7 mouse cellular contexts compared by ENCODE assay signal in the genomic region with DNA sequence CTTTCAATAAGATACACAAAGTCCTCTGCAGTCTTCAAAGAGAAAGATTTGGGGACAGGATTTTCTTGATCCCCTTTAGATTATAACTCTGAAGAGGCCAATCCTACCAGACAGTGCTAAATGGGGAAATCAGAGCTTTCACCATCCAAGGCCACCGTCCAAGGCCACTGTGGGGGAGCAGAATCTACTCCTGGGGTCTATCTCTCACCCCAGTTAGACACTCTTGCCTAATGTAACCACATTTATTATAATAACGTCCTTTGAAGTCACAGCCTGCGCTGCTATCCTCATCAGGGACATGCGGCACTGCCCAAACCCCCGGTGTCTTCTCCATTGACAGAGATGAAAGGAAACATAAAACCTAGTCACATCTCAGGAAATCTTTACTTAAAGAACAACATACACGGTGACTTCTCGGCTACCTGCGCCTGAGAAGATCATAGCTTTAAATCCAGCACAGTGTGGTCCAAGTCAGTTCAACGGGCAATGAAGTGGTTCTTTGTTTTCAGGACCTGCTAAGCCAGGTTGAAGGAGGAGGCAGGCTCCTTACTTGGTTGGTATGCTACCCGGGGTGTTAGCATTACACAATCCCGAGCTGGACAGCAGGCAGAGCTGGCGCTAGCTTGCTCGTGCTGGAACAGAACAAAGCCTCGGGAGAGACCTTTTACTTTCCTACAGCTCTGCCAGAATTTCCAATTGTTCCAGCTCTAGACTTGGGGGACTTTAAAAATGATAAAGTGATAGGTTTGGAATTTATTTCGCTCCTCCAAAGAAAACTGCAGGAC. TPM values are rescaled to one million over a fixed set of nuclear protein-coding genes. Genes with fewer than 3 reads are reported as not detected.
DNase-seq lines count a peak whose midpoint lies in the region; ATAC-seq and TF ChIP-seq lines count a peak whose summit lies in the region.

No protein-coding gene starts in this region.

- no peak for ATAC-seq in liver, postnatal 0 days
- no peak for ATAC-seq in liver, embryonic 11.5 days (replicated peaks; ENCODE audit: low FRiP score)
- peak; percentile 64 for ATAC-seq in heart, embryonic 16.5 days (replicated peaks; ENCODE audit: extremely low read depth, insufficient read depth, low FRiP score)
- ATAC-seq in hindbrain, embryonic 11.5 days (ENCODE audit: low FRiP score): no peak

- TF ChIP-seq POLR2A in cortical plate, adult 2 months (IDR thresholded peaks at IDR 0.05; ENCODE audit: extremely low read depth, insufficient read depth, low read length): no peak
- no peak for TF ChIP-seq POLR2A in lung, adult 2 months (IDR thresholded peaks at IDR 0.05; ENCODE audit: borderline replicate concordance, extremely low read depth, low read depth, low read length)

- H3K4me1 ChIP-seq in liver, postnatal 0 days (ENCODE audit: insufficient read depth): peaks cover 37% of the 10 kb centered on the region
- H3K4me1 ChIP-seq in liver, embryonic 11.5 days (replicated peaks; ENCODE audit: control insufficient read depth, insufficient read depth, low read length): peaks cover 22% of the 10 kb centered on the region
- no peaks in the 10 kb centered on the region; the same call in 1 of the 2 replicates for H3K4me1 ChIP-seq in cortical plate, adult 2 months (ENCODE audit: control insufficient read depth, insufficient read depth, low read length)
- H3K4me1 ChIP-seq in heart, embryonic 16.5 days (ENCODE audit: control insufficient read depth, insufficient read depth, low read length): peaks cover 5% of the 10 kb centered on the region
- H3K4me1 ChIP-seq in lung, adult 2 months (ENCODE audit: control insufficient read depth, insufficient read depth, low read length): 0 out of 2 replicates have a peak, but pooled peaks cover 2% of the 10 kb centered on the region
- no peaks in the 10 kb centered on the region for H3K4me1 ChIP-seq in hindbrain, embryonic 11.5 days (replicated peaks; ENCODE audit: control insufficient read depth, insufficient read depth, low read length)

- DNase-seq in liver, postnatal 0 days: no peak
- DNase-seq in liver, embryonic 11.5 days (ENCODE audit: low spot score): no peak
- peak; percentile 29 for DNase-seq in lung, adult 2 months
- no peak for DNase-seq in MN1 (ENCODE audit: low spot score)
- no peak for DNase-seq in hindbrain, embryonic 11.5 days (ENCODE audit: low spot score)

- no peak overlapping the region; the same call in 1 of the 2 replicates for H3K9ac ChIP-seq in liver, postnatal 0 days (replicated peaks)
- no peak overlapping the region for H3K9ac ChIP-seq in liver, embryonic 11.5 days (ENCODE audit: low read depth, low read length)
- no peak overlapping the region for H3K9ac ChIP-seq in heart, embryonic 16.5 days (ENCODE audit: low read length)
- no peak overlapping the region for H3K9ac ChIP-seq in hindbrain, embryonic 11.5 days (ENCODE audit: low read depth, low read length)

- no peak overlapping the region for H3K4me3 ChIP-seq in liver, postnatal 0 days (ENCODE audit: low read depth, low read length)
- no peak overlapping the region for H3K4me3 ChIP-seq in liver, embryonic 11.5 days (ENCODE audit: low read depth, low read length)
- H3K4me3 ChIP-seq in cortical plate, adult 2 months (ENCODE audit: insufficient read depth, low read length): no peak overlapping the region
- H3K4me3 ChIP-seq in heart, embryonic 16.5 days (ENCODE audit: low read length): no peak overlapping the region
- H3K4me3 ChIP-seq in lung, adult 2 months (replicated peaks; ENCODE audit: extremely low read depth, low read depth, low read length): no peak overlapping the region
- H3K4me3 ChIP-seq in hindbrain, embryonic 11.5 days (ENCODE audit: low read depth, low read length): no peak overlapping the region

- H3K27me3 ChIP-seq in liver, postnatal 0 days (ENCODE audit: insufficient read depth, low read length): no peaks in the 10 kb centered on the region
- no peaks in the 10 kb centered on the region for H3K27me3 ChIP-seq in liver, embryonic 11.5 days (replicated peaks; ENCODE audit: control insufficient read depth, insufficient read depth, low read length)
- H3K27me3 ChIP-seq in heart, embryonic 16.5 days (ENCODE audit: control insufficient read depth, insufficient read depth, low read length): no peaks in the 10 kb centered on the region
- H3K27me3 ChIP-seq in hindbrain, embryonic 11.5 days (ENCODE audit: control insufficient read depth, insufficient read depth, low read length): no peaks in the 10 kb centered on the region

- no peaks in the 10 kb centered on the region for H3K36me3 ChIP-seq in liver, postnatal 0 days (replicated peaks; ENCODE audit: insufficient read depth, low read length)
- no peaks in the 10 kb centered on the region for H3K36me3 ChIP-seq in liver, embryonic 11.5 days (ENCODE audit: control insufficient read depth, insufficient read depth, low read length)
- no peaks in the 10 kb centered on the region for H3K36me3 ChIP-seq in heart, embryonic 16.5 days (ENCODE audit: control insufficient read depth, insufficient read depth)
- no peaks in the 10 kb centered on the region for H3K36me3 ChIP-seq in hindbrain, embryonic 11.5 days (ENCODE audit: control insufficient read depth, insufficient read depth, low read length)

- TF ChIP-seq CTCF in liver, postnatal 0 days (IDR thresholded peaks at IDR 0.05; ENCODE audit: low read depth): no peak
- no peak for TF ChIP-seq CTCF in cortical plate, adult 2 months (IDR thresholded peaks at IDR 0.05; ENCODE audit: extremely low read depth, insufficient read depth, low read length)
- TF ChIP-seq CTCF in lung, adult 2 months (IDR thresholded peaks at IDR 0.05; ENCODE audit: insufficient read depth, low read length): no peak

- H3K9me3 ChIP-seq in liver, postnatal 0 days (ENCODE audit: low read length): no peaks in the 10 kb centered on the region
- no peaks in the 10 kb centered on the region for H3K9me3 ChIP-seq in liver, embryonic 11.5 days (ENCODE audit: control insufficient read depth, low read length)
- H3K9me3 ChIP-seq in heart, embryonic 16.5 days (replicated peaks; ENCODE audit: control insufficient read depth, low read length): no peaks in the 10 kb centered on the region
- no peaks in the 10 kb centered on the region for H3K9me3 ChIP-seq in hindbrain, embryonic 11.5 days (ENCODE audit: control insufficient read depth, low read length)

- H3K27ac ChIP-seq in liver, postnatal 0 days (ENCODE audit: low read depth): peak overlapping the region; percentile 94
- H3K27ac ChIP-seq in liver, embryonic 11.5 days (ENCODE audit: low read depth, low read length): no peak overlapping the region
- peak overlapping the region; percentile 5; the same call in 1 of the 2 replicates for H3K27ac ChIP-seq in cortical plate, adult 2 months (ENCODE audit: insufficient read depth, low read length)
- peak overlapping the region; percentile 38; the same call in 1 of the 2 replicates for H3K27ac ChIP-seq in heart, embryonic 16.5 days (ENCODE audit: low read length)
- no peak overlapping the region for H3K27ac ChIP-seq in hindbrain, embryonic 11.5 days (ENCODE audit: low read depth, low read length)

- H3K4me2 ChIP-seq in liver, postnatal 0 days (ENCODE audit: low read depth, low read length): no peak overlapping the region
- H3K4me2 ChIP-seq in liver, embryonic 11.5 days: no peak overlapping the region
- H3K4me2 ChIP-seq in heart, embryonic 16.5 days (ENCODE audit: low read depth, low read length): no peak overlapping the region
- H3K4me2 ChIP-seq in hindbrain, embryonic 11.5 days (replicated peaks; ENCODE audit: low read depth, low read length): no peak overlapping the region

- no peak for TF ChIP-seq EP300 in liver, postnatal 0 days (IDR thresholded peaks at IDR 0.05; ENCODE audit: low read depth)

- 64% methylated on average over 15 of the region's 15 CpGs for WGBS in liver, postnatal 0 days (ENCODE audit: insufficient replicate concordance)
- 80% methylated on average over 15 of the region's 15 CpGs for WGBS in liver, embryonic 11.5 days
- WGBS in heart, embryonic 16.5 days: 63% methylated on average over 15 of the region's 15 CpGs
- 50% methylated on average over 15 of the region's 15 CpGs for WGBS in lung, adult 2 months
- WGBS in hindbrain, embryonic 11.5 days: 70% methylated on average over 15 of the region's 15 CpGs

RNA-seq across cellular contexts. Expression of gene Atl2, which starts 23.8 kb away (rescaled TPM):
- 40.8 and 41.2 TPM in 2 replicates for polyA plus RNA-seq in liver, postnatal 0 days (2015; fragmentation: Nextera tagmentation; extraction: Ambion mirVana)
- 51.0 and 58.7 TPM in 2 replicates for polyA plus RNA-seq in liver, embryonic 11.5 days (2014; fragmentation: Nextera tagmentation; extraction: Ambion mirVana)
- polyA plus RNA-seq in cortical plate, adult 2 months (2012; rRNA removed): 41.6 and 43.1 TPM in 2 replicates
- 24.8 and 29.9 TPM in 2 replicates for polyA plus RNA-seq in heart, embryonic 16.5 days (2015; fragmentation: Nextera tagmentation; extraction: Ambion mirVana)
- 8.0 and 10.7 TPM in 2 replicates for polyA plus RNA-seq in lung, adult 2 months (2012; rRNA removed)
- polyA plus RNA-seq in hindbrain, embryonic 11.5 days (2014; fragmentation: Nextera tagmentation; extraction: Ambion mirVana): 41.3 and 43.6 TPM in 2 replicates

Comparison
In these comparisons a context has a peak if more than half of its experiments do, and no peak if none do; other contexts are left out.
1. H3K27ac ChIP-seq: peak in liver, postnatal 0 days (single experiment), cortical plate, adult 2 months (single experiment) and heart, embryonic 16.5 days (single experiment); none in liver, embryonic 11.5 days (single experiment) and hindbrain, embryonic 11.5 days (single experiment).